Mouse (Mus musculus) heart, adult 2 months (tissue): ENCODE data around the gene Znrf1. TPM values are rescaled to one million over a fixed set of nuclear protein-coding genes. Genes with fewer than 3 reads are reported as not detected.
"Not testable (repeated sequence)": the region's sequence is repeated elsewhere in the genome, so short reads cannot be mapped to it uniquely, and the experiment has no call there.

Experiments
- DNase-seq, 2 experiments: peaks; one replicate each; pipeline ENCODE4 v3.0.0; 2021
- H3K27ac ChIP-seq: fragments of 200-600 bp; 2 replicates; pipeline ENCODE4 v1.8.1; 2022
- H3K27me3 ChIP-seq: fragments of 200-500 bp; 2 replicates; pipeline ENCODE4 v1.6.1; 2012; ENCODE audit warnings: mild to moderate bottlenecking, low read length, inconsistent platforms, mixed read lengths; ENCODE audit not compliant: control insufficient read depth, insufficient read depth
- H3K36me3 ChIP-seq: fragments of 200-500 bp; 2 replicates; pipeline ENCODE4 v1.6.1; 2012; ENCODE audit warnings: low read length, inconsistent platforms; ENCODE audit not compliant: control insufficient read depth, insufficient read depth
- H3K4me1 ChIP-seq: fragments of 200-500 bp; 2 replicates; pipeline ENCODE4 v1.6.1; 2011; ENCODE audit warnings: low read length; ENCODE audit not compliant: control insufficient read depth, insufficient read depth
- H3K4me3 ChIP-seq: fragments of 200-600 bp; 2 replicates; pipeline ENCODE4 v1.8.1; 2022
- H3K79me2 ChIP-seq: fragments of 200-500 bp; replicated peaks from 2 replicates; pipeline ENCODE4 v1.6.1; 2012; ENCODE audit warnings: mild to moderate bottlenecking, inconsistent platforms, low read length, moderate library complexity, mixed read lengths; ENCODE audit not compliant: control insufficient read depth, insufficient read depth
- H3K9ac ChIP-seq: fragments of 200-500 bp; 2 replicates; pipeline ENCODE4 v1.6.1; 2012; ENCODE audit warnings: low read depth, mild to moderate bottlenecking, control low read depth, inconsistent platforms, low read length, mixed read lengths
- CTCF ChIP-seq: fragments of 200-600 bp; IDR thresholded peaks from 2 replicates; pipeline ENCODE4 v1.8.1; 2022; ENCODE audit warnings: antibody characterized with exemption, mild to moderate bottlenecking, moderate library complexity
- EP300 ChIP-seq: fragments of 200-500 bp; IDR thresholded peaks from 2 replicates; pipeline ENCODE4 v1.6.1; 2011; ENCODE audit warnings: low read depth, low read length, control low read depth; ENCODE audit not compliant: insufficient read depth
- POLR2A ChIP-seq: fragments of 200-500 bp; IDR thresholded peaks from 2 replicates; pipeline ENCODE4 v1.6.1; 2011; ENCODE audit warnings: mild to moderate bottlenecking, low read depth, low read length, control low read depth; ENCODE audit not compliant: insufficient read depth
- WGBS: fragments of 180-500 bp; shearing (Covaris S2); methylation state at CpG from one replicate; pipeline ENCODE4 v1.1.7; 2018; 5-methylcytosine and 5-hydroxymethylcytosine counted together
- intact Hi-C: fragments of 180-260 bp; cut with DNase I; formaldehyde crosslinking; loops from one replicate; pipeline ENCODE4 v1.15.1; 2025
- polyA plus RNA-seq: library from polyadenylated mRNA; depleted of rRNA; stranded (reverse); fragments of >200 nt; gene quantifications from 2 replicates; pipeline ENCODE4 v1.2.3, GENCODE M21; 2012
- total RNA-seq, 2 experiments: library from RNA; stranded (reverse); gene quantifications; 2 replicates each; pipeline ENCODE4 v1.2.3; 2021

Gene Znrf1
- total and polyA plus RNA-seq, 3 experiments: 54.7 to 66.7 (median 59.0) TPM

DNA sequence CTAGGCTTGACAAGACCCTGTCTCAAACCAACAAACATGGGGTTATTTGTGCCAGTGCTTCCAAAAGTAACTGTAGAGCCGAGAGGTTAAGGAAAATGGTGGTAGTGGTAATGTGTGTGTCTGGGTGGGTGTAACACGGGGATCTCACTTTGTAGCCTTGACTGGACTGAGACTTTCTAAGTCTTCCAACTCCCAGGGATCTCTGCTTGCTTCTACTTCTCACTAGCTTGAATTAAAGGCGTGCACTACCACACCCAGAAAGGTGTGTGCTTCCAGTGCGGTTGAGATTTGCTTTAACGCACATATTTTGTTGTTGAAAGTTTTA lies 107.0 kb downstream of the Znrf1 start:
- H3K27ac ChIP-seq: peak overlapping the region; percentile 97
- peak overlapping the region; percentile 100 for H3K4me3 ChIP-seq
- intact Hi-C loops: loop anchor here (1.0 to 5.0 kb wide), 2 partner anchors 107 to 121 kb away; partner anchors contain the start of genes Wdr59 and Znrf1
- peak overlapping the region; percentile 67 for H3K9ac ChIP-seq
- H3K79me2 ChIP-seq: no peaks in the 10 kb centered on the region
- peaks cover 4% of the 10 kb centered on the region; the same call in 1 of the 2 replicates for H3K4me1 ChIP-seq
- WGBS: 3% methylated on average over 5 of the region's 5 CpGs
- no peaks in the 10 kb centered on the region for H3K27me3 ChIP-seq
- DNase-seq: no peak
- TF ChIP-seq EP300: no peak
- no peak for TF ChIP-seq POLR2A
- no peak for TF ChIP-seq CTCF
- H3K36me3 ChIP-seq: no peaks in the 10 kb centered on the region

DNA sequence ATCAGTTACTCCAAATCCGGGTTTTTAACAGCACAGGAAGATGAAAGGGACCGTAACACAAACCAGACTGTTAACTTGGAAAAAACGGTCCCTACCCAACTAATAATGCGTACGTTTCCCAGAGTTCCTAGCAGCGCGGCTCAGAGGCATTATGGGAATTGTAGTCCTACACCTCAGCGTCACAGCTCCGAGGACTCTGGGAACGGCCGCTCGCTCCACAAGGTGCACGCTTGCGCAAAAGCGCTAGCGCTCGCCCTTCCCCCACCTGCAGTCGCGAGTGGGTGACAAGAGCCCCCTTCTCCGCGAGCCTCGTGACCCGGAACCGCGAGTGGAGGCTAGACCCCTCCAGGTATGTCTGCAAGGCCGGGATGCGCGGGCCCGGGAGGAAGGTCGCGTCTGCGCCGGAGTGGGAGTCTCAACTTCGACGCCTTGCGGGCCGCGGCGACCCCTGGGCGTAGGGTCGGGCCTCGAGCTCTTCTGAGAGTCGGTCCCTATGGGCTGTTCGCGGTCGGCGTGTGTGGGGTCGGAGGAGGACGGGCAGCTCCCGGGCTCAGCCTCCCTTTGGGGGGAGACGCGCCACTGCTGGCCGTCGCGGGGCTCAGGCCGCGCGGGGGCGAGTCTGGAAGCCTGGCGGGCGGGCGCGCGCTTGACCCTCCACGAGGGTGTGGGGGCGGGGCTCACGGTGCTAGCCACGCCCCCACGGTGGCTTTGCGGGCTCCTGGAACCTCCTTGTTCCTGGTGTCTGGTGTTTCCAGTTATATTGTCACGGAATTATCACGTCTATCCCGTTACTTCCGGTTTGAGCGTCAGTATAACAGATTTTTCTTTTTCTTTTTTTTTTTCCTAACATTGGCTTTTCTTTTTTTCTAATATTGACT lies 107.6 kb downstream of the Znrf1 start, which contains the start of gene Zfp1:
Gene Zfp1, plus strand, starts transcription at position 138 of the 878 bp plus-strand sequence.
- Histone ChIP-seq H3K79me2 (no peaks in the 10 kb centered on the region), H3K4me3 (peak within 1 kb of the TSS; percentile 100), H3K27ac (peak within 1 kb of the TSS; percentile 97), H3K27me3 (no peaks in the 10 kb centered on the region), H3K4me1 (peaks cover 4% of the 10 kb centered on the region; the same call in 1 of the 2 replicates), H3K36me3 (no peaks in the 10 kb centered on the region), H3K9ac (peak within 1 kb of the TSS; percentile 77)
- no peak for TF ChIP-seq CTCF
- peak; percentile 86 for TF ChIP-seq POLR2A
- 0 out of 2 replicates have a peak, but pooled peaks have one; percentile 8 for TF ChIP-seq EP300
- WGBS: 1% methylated on average over 75 of the region's 75 CpGs
- intact Hi-C loops: loop anchor here (1.0 to 5.0 kb wide), 2 partner anchors 107 to 121 kb away; partner anchors contain the start of genes Wdr59 and Znrf1
- peak; percentile 92 to 93 for DNase-seq

DNA sequence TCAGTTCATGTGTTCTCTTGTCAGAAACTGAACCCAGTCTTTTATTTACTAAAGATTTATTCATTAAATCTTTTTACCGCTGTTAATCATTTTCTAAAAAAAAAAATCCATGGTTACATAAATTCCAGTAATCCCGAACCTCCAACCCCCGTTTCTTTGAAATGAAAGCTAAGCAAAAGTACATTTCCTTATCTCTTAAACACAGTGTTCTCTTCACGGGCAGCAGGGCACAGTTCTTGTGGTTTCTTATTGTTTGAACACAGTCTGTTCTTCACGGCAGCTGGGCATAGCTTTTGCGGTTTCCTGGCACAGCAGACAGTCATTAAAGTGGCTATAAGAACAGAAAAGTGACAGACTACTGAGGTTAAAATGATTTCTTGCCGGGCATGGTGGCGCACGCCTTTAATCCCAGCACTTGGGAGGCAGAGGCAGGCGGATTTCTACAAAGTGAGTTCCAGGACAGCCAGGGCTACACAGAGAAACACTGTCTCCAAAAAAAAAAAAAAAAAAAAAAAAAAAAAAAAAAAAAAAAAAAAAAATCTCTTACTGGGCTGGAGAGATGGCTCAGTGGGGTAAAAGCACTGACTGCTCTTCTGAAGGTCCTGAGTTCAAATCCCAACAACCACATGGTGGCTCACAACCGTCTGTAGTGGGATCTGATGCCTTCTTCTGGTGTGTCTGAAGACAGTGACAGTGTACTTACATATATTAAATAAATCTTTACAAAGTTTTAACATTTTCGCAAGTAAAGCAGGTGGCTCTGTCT lies 108.6 kb downstream of the Znrf1 start:
- peak; percentile 33 to 47 for DNase-seq
- H3K4me1 ChIP-seq, H3K79me2 ChIP-seq, H3K36me3 ChIP-seq, H3K27me3 ChIP-seq, H3K9ac ChIP-seq: not testable (repeated sequence)
- 41% methylated on average over 12 of the region's 12 CpGs for WGBS
- intact Hi-C loops: loop anchor here (5.0 kb wide), 2 partner anchors 122 to 302 kb away; partner anchors contain the start of gene Wdr59
- Histone ChIP-seq H3K27ac (peak overlapping the region; percentile 97), H3K4me3 (peak overlapping the region; percentile 100)

DNA sequence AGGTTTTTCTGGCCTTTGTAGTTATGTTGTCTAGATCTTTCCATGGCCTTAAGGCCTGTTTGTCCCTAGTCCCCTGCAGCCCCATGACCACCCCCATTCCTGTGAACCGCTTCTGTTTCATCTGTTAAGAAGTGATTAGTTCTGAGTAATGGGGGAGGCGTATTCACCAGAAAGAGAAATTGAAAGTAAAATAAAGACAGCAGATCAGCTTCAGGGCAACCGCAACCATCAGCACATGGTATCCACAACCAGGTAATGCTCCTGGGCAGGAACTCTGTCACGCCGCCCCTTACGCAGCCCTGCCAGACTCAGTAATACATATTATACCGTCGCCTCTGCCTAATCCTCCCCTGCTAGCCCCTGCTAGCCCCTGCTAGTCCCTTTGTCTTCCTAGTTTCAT lies 109.8 kb downstream of the Znrf1 start:
- Histone ChIP-seq H3K79me2 (no peaks in the 10 kb centered on the region), H3K27ac (no peak overlapping the region), H3K9ac (no peak overlapping the region), H3K27me3 (no peaks in the 10 kb centered on the region), H3K4me1 (peaks cover 6% of the 10 kb centered on the region), H3K4me3 (no peak overlapping the region), H3K36me3 (no peaks in the 10 kb centered on the region)
- no peak for DNase-seq
- TF ChIP-seq CTCF: no peak
- no peak for TF ChIP-seq EP300
- no peak for TF ChIP-seq POLR2A
- intact Hi-C loops: loop anchor here (5.0 kb wide), 1 partner anchor 303 kb away; no protein-coding TSS in a partner anchor
- WGBS: 95% methylated on average over 8 of the region's 8 CpGs

DNA sequence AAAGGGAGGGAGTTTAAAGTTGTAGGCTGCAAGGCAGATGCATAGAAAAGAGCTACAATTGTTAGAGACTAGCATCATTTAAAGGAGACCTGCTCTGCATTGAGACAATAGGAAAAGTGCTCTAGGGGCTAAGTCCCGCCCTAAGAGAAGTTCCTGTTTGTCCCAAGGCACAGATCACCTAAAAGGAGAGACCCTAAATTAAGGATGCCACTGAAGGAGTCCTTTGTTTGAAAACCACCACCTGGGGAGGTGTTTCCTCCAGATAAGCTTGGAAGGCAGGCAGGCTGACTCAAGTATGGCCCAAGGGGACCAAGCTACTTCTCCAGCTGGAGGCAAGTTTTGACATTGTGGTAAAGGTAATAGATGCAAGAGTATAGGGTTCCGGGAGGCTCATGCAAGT lies 112.9 kb downstream of the Znrf1 start:
- intact Hi-C loops: loop anchor here (5.0 kb wide), 1 partner anchor 307 kb away; no protein-coding TSS in a partner anchor
- DNase-seq: no peak
- Histone ChIP-seq H3K4me1 (peaks cover 2% of the 10 kb centered on the region), H3K27me3 (no peaks in the 10 kb centered on the region), H3K27ac (no peak overlapping the region), H3K9ac (no peak overlapping the region), H3K36me3 (no peaks in the 10 kb centered on the region), H3K4me3 (no peak overlapping the region), H3K79me2 (no peaks in the 10 kb centered on the region; the same call in 1 of the 2 replicates)
- no peak for TF ChIP-seq POLR2A
- TF ChIP-seq EP300: no peak
- TF ChIP-seq CTCF: no peak
- 50% methylated on average over 2 of the region's 2 CpGs for WGBS

DNA sequence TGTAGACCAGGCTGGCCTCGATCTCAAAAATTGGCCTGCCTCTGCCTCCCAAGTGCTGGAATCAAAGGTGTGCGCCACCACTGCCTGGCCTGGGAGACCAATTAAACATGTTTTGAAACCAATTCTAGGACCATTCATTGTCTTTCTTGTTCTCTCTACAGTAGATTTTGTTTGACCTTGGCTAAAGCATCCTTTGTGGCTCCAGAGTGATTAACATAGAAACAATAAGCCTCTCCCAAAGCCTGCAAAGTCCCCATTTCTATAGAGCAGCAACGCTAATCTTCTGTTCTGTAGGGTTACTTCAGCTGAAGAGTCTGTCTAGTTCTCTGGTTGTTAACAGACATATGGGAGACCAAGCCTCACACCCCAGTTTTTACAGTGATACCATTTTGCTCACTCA lies 114.8 kb downstream of the Znrf1 start:
- TF ChIP-seq EP300 (no peak), CTCF (no peak), POLR2A (no peak)
- WGBS: 94% methylated on average over 3 of the region's 3 CpGs
- Histone ChIP-seq H3K27ac (no peak overlapping the region), H3K4me1 (peaks cover 2% of the 10 kb centered on the region), H3K36me3 (no peaks in the 10 kb centered on the region), H3K9ac (no peak overlapping the region), H3K4me3 (no peak overlapping the region), H3K27me3 (no peaks in the 10 kb centered on the region), H3K79me2 (no peaks in the 10 kb centered on the region; the same call in 1 of the 2 replicates)
- DNase-seq: no peak
- intact Hi-C loops: no loop called here
